Mouse (Mus musculus) limb, embryonic 13.5 days (tissue): Measurements from ENCODE around the gene Ppara. TPM values are rescaled to one million over a fixed set of nuclear protein-coding genes. Genes with fewer than 3 reads are reported as not detected.
A peak's percentile ranks its signal among the peaks of the same experiment; 100 is the strongest.

ENCODE experiments used
- ATAC-seq: fragments of 200-750 bp; cut with Nextera tagmentation; 2 replicates; pipeline ENCODE4 v1.8.0; 2017; ENCODE audit warnings: low read depth, moderate number of reproducible peaks, moderate TSS enrichment; ENCODE audit not compliant: low FRiP score
- H3K27ac ChIP-seq: fragments of 300-500 bp; sonication (generic); 2 replicates; pipeline ENCODE4 v1.5.1; 2015; ENCODE audit warnings: inconsistent platforms, mild to moderate bottlenecking, moderate library complexity
- H3K27me3 ChIP-seq: fragments of 300-500 bp; sonication (generic); 2 replicates; pipeline ENCODE4 v1.6.1; 2015; ENCODE audit warnings: mild to moderate bottlenecking, inconsistent platforms
- H3K36me3 ChIP-seq: fragments of 300-500 bp; sonication (generic); 2 replicates; pipeline ENCODE4 v1.6.1; 2015; ENCODE audit warnings: inconsistent platforms, mild to moderate bottlenecking, moderate library complexity
- H3K4me1 ChIP-seq: fragments of 300-500 bp; sonication (generic); 2 replicates; pipeline ENCODE4 v1.6.1; 2015; ENCODE audit warnings: inconsistent platforms
- H3K4me2 ChIP-seq: fragments of 300-500 bp; sonication (generic); replicated peaks from 2 replicates; pipeline ENCODE4 v1.6.1; 2015; ENCODE audit warnings: inconsistent platforms, mild to moderate bottlenecking, moderate library complexity
- H3K4me3 ChIP-seq: fragments of 300-500 bp; sonication (generic); 2 replicates; pipeline ENCODE4 v1.5.1; 2015; ENCODE audit warnings: moderate library complexity, mild to moderate bottlenecking, inconsistent platforms
- H3K9ac ChIP-seq: fragments of 300-500 bp; sonication (generic); 2 replicates; pipeline ENCODE4 v1.6.1; 2015; ENCODE audit warnings: mild to moderate bottlenecking, inconsistent platforms
- H3K9me3 ChIP-seq: fragments of 300-500 bp; sonication (generic); 2 replicates; pipeline ENCODE4 v1.6.1; 2016; ENCODE audit warnings: inconsistent platforms
- WGBS: fragments of 180-500 bp; shearing (Covaris S2); methylation state at CpG from one replicate; pipeline ENCODE4 v1.1.7; 2015; 5-methylcytosine and 5-hydroxymethylcytosine counted together
- polyA plus RNA-seq: library from polyadenylated mRNA; unstranded; fragments of >200 nt; fragmentation: Nextera tagmentation; extraction: Ambion mirVana; gene quantifications from 2 replicates; pipeline ENCODE4 v1.2.1, GENCODE M21; 2015

Ppara gene
- polyA plus RNA-seq, 1 experiment from 2014 or later = 2.4 TPM

- ATAC-seq = no peak
- H3K4me1 ChIP-seq = no peaks in the 10 kb centered on the region
- no peak overlapping the region for H3K27ac ChIP-seq
- no peaks in the 10 kb centered on the region for H3K36me3 ChIP-seq
- no peaks in the 10 kb centered on the region for H3K9me3 ChIP-seq
- H3K27me3 ChIP-seq = no peaks in the 10 kb centered on the region
- no peak overlapping the region for H3K4me2 ChIP-seq
- no peak overlapping the region for H3K9ac ChIP-seq
- H3K4me3 ChIP-seq = no peak overlapping the region
- WGBS = 94% methylated on average over 8 of the region's 8 CpGs
Observed at GRCm38 (mm10) chr15:85798676-85799075, 63.9 kb downstream of the Ppara start.

GRCm38 (mm10) chr15:85802931-85803330 is 68.1 kb downstream of the Ppara start:
- Histone ChIP-seq H3K36me3 (no peaks in the 10 kb centered on the region), H3K27me3 (no peaks in the 10 kb centered on the region), H3K4me3 (no peak overlapping the region), H3K4me2 (no peak overlapping the region), H3K9me3 (no peaks in the 10 kb centered on the region), H3K4me1 (no peaks in the 10 kb centered on the region), H3K9ac (no peak overlapping the region), H3K27ac (no peak overlapping the region)
- WGBS = 85% methylated on average over 2 of the region's 2 CpGs
- ATAC-seq = no peak

- Histone ChIP-seq H3K9ac (no peak overlapping the region), H3K4me3 (no peak overlapping the region), H3K27ac (no peak overlapping the region), H3K27me3 (no peaks in the 10 kb centered on the region), H3K4me1 (peaks cover 9% of the 10 kb centered on the region), H3K36me3 (no peaks in the 10 kb centered on the region), H3K4me2 (no peak overlapping the region), H3K9me3 (no peaks in the 10 kb centered on the region)
- ATAC-seq = no peak
- 77% methylated on average over 4 of the region's 4 CpGs for WGBS
Observed at GRCm38 (mm10) chr15:85806886-85807285, 72.1 kb downstream of the Ppara start.

GRCm38 (mm10) chr15:85807404-85807803 is 72.6 kb downstream of the Ppara start:
- 83% methylated on average over 4 of the region's 4 CpGs for WGBS
- no peak overlapping the region for H3K4me2 ChIP-seq

GRCm38 (mm10) chr15:85808031-85808430 is 73.2 kb downstream of the Ppara start:
- no peak overlapping the region for H3K9ac ChIP-seq
- H3K9me3 ChIP-seq = no peaks in the 10 kb centered on the region
- H3K36me3 ChIP-seq = no peaks in the 10 kb centered on the region
- H3K4me1 ChIP-seq = peaks cover 9% of the 10 kb centered on the region
- H3K27me3 ChIP-seq = no peaks in the 10 kb centered on the region
- ATAC-seq = no peak
- no peak overlapping the region for H3K4me2 ChIP-seq
- no peak overlapping the region for H3K4me3 ChIP-seq
- H3K27ac ChIP-seq = no peak overlapping the region
- WGBS = 72% methylated on average over 6 of the region's 6 CpGs

More at GRCm38 (mm10) chr15:85807404-85807803, 72.6 kb downstream of the Ppara start:
- ATAC-seq = no peak
- H3K9ac ChIP-seq = no peak overlapping the region
- H3K27me3 ChIP-seq = no peaks in the 10 kb centered on the region
- H3K4me1 ChIP-seq = peaks cover 9% of the 10 kb centered on the region
- no peaks in the 10 kb centered on the region for H3K9me3 ChIP-seq
- H3K4me3 ChIP-seq = no peak overlapping the region
- H3K36me3 ChIP-seq = no peaks in the 10 kb centered on the region
- no peak overlapping the region for H3K27ac ChIP-seq

GRCm38 (mm10) chr15:85808434-85808833 is 73.7 kb downstream of the Ppara start:
- no peak for ATAC-seq
- H3K4me2 ChIP-seq = no peak overlapping the region
- no peak overlapping the region for H3K27ac ChIP-seq
- H3K4me1 ChIP-seq = peaks cover 9% of the 10 kb centered on the region
- H3K36me3 ChIP-seq = no peaks in the 10 kb centered on the region
- no peak overlapping the region for H3K9ac ChIP-seq
- no peaks in the 10 kb centered on the region for H3K9me3 ChIP-seq
- 56% methylated on average over 8 of the region's 8 CpGs for WGBS
- no peak overlapping the region for H3K4me3 ChIP-seq
- H3K27me3 ChIP-seq = no peaks in the 10 kb centered on the region

GRCm38 (mm10) chr15:85809091-85809490 is 74.3 kb downstream of the Ppara start:
- no peaks in the 10 kb centered on the region for H3K36me3 ChIP-seq
- no peak overlapping the region for H3K27ac ChIP-seq
- peaks cover 9% of the 10 kb centered on the region for H3K4me1 ChIP-seq
- H3K27me3 ChIP-seq = no peaks in the 10 kb centered on the region
- ATAC-seq = no peak
- WGBS = 85% methylated on average over 12 of the region's 12 CpGs
- H3K4me2 ChIP-seq = no peak overlapping the region
- no peak overlapping the region for H3K9ac ChIP-seq
- H3K4me3 ChIP-seq = no peak overlapping the region
- no peaks in the 10 kb centered on the region for H3K9me3 ChIP-seq

- Histone ChIP-seq H3K27ac (no peak overlapping the region), H3K27me3 (no peaks in the 10 kb centered on the region), H3K9ac (peak overlapping the region; percentile 83), H3K4me2 (peak overlapping the region; percentile 90), H3K4me3 (peak overlapping the region; percentile 78), H3K9me3 (no peaks in the 10 kb centered on the region), H3K36me3 (no peaks in the 10 kb centered on the region), H3K4me1 (peaks cover 9% of the 10 kb centered on the region)
- 86% methylated on average over 5 of the region's 5 CpGs for WGBS
- no peak for ATAC-seq
Observed at GRCm38 (mm10) chr15:85810462-85810805, 75.7 kb downstream of the Ppara start.

- H3K4me3 ChIP-seq = peak overlapping the region; percentile 78
- H3K9me3 ChIP-seq = no peaks in the 10 kb centered on the region
- 5% methylated on average over 36 of the region's 36 CpGs for WGBS
- no peaks in the 10 kb centered on the region for H3K27me3 ChIP-seq
- peak overlapping the region; percentile 81 for H3K27ac ChIP-seq
- peak; percentile 78 for ATAC-seq
- no peaks in the 10 kb centered on the region for H3K36me3 ChIP-seq
- peaks cover 9% of the 10 kb centered on the region for H3K4me1 ChIP-seq
- peak overlapping the region; percentile 90 for H3K4me2 ChIP-seq
- peak overlapping the region; percentile 83 for H3K9ac ChIP-seq
Observed at GRCm38 (mm10) chr15:85810806-85811521, 76.2 kb downstream of the Ppara start.

- peak within 1 kb of the TSS; percentile 81 for H3K27ac ChIP-seq
- H3K36me3 ChIP-seq = no peaks in the 10 kb centered on the region
- WGBS = 3% methylated on average over 36 of the region's 36 CpGs
- no peaks in the 10 kb centered on the region for H3K27me3 ChIP-seq
- H3K4me2 ChIP-seq = peak within 1 kb of the TSS; percentile 90
- 0 out of 2 replicates have a peak, but pooled peaks cover under 1% of the 10 kb centered on the region for H3K9me3 ChIP-seq
- H3K4me1 ChIP-seq = peaks cover 9% of the 10 kb centered on the region
- H3K9ac ChIP-seq = peak within 1 kb of the TSS; percentile 83
- H3K4me3 ChIP-seq = peak within 1 kb of the TSS; percentile 78
- peak; percentile 96 for ATAC-seq
Observed at GRCm38 (mm10) chr15:85811535-85812277, 76.9 kb downstream of the Ppara start, which contains the start of gene Cdpf1. Cdpf1 (minus strand) TSS chr15:85811697.

- Histone ChIP-seq H3K27me3 (no peaks in the 10 kb centered on the region), H3K4me1 (peaks cover 9% of the 10 kb centered on the region), H3K9ac (no peak overlapping the region), H3K9me3 (peaks cover 16% of the 10 kb centered on the region), H3K4me2 (no peak overlapping the region), H3K36me3 (no peaks in the 10 kb centered on the region), H3K4me3 (no peak overlapping the region), H3K27ac (no peak overlapping the region)
- WGBS = 72% methylated on average over 10 of the region's 10 CpGs
- ATAC-seq = no peak
Observed at GRCm38 (mm10) chr15:85813428-85813827, 78.6 kb downstream of the Ppara start.

- Histone ChIP-seq H3K4me3 (peak within 1 kb of the TSS; percentile 58), H3K9ac (peak within 1 kb of the TSS; percentile 84), H3K27me3 (peaks cover 16% of the 10 kb centered on the region), H3K4me1 (no peaks in the 10 kb centered on the region), H3K27ac (no peak within 1 kb of the TSS), H3K36me3 (no peaks in the 10 kb centered on the region), H3K9me3 (peaks cover 28% of the 10 kb centered on the region), H3K4me2 (peak within 1 kb of the TSS; percentile 96)
- ATAC-seq = peak; percentile 81
- WGBS = under 1% methylated on average over 65 of the region's 65 CpGs
Observed at GRCm38 (mm10) chr15:85821203-85822010, 86.6 kb downstream of the Ppara start, which contains the start of gene Pkdrej. Pkdrej (minus strand) TSS chr15:85821734.
